Mouse (Mus musculus): ENCODE measurements around the gene Aff3.
A peak's percentile ranks its signal among the peaks of the same experiment; 100 is the strongest.

The Aff3 gene

DNA sequence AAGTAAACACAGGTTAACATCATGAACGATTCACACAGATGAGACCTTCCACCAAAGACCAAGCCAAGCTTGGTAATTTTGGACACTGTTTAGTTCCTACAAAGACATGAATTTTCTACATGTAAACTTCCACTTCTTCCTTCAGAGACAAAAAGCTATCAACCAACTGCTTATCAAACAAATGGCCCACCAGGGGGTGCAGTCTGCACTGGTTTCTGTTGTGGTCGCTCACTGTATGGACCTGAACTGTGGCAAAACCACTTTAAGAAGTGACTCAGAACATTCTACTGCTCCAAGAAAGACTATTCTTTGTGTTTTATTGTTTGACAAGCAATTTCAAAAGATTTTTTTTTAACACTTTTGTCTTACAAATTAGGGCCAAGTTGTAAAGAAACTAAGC lies 271.8 kb downstream of the Aff3 start:
- no peak for ATAC-seq (ENCODE audit: low TSS enrichment)

DNA sequence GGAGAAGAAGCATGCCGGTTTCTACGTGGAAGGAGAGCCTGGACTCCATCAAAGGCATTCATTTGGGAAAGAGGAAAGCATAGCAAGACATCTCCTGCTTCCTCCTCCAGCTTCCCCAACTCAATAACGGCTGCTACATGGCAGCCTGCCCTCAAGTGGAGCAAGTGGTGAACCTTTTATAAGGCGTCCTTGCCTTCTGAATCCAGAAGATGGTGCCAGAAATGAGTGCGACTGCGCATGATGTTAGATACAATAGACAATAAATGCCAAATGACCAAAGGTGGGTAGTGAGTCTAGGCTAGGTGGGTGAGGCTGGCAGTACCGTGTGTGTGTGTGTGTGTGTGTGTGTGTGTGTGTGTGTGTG lies 273.9 kb downstream of the Aff3 start:
- no peak for ATAC-seq (ENCODE audit: low TSS enrichment)

DNA sequence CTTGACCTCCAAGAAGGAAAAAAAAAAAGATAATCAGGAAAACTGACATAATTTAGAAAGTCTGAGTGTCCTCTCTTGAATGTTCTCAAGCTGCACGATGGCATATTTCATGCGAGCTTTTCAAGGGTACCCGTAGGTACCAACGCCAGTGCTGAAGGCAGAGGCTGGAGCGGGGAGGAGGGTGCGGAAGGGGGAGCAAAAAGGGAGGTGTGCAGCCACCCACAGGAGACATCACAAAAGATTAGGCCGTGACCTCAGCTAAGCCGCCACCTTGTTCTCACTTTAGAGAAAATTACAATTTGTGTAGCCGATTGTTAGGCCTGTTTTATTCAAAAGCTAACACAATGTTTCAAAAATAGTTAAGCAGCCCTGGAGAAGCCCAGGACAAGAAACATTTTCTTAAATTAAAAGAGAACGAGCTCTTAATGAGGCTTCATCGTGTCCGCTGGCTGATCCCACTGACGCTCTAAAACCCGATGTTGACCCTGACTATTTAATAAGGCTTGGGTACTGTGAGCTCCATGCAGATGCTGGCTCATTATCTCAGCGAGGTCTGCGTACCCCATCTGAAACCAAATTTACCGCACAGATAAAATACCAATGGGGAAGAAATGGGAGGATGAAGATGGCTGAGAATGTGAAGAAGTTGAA lies 274.4 kb downstream of the Aff3 start:
- no peak for ATAC-seq (ENCODE audit: low TSS enrichment)

DNA sequence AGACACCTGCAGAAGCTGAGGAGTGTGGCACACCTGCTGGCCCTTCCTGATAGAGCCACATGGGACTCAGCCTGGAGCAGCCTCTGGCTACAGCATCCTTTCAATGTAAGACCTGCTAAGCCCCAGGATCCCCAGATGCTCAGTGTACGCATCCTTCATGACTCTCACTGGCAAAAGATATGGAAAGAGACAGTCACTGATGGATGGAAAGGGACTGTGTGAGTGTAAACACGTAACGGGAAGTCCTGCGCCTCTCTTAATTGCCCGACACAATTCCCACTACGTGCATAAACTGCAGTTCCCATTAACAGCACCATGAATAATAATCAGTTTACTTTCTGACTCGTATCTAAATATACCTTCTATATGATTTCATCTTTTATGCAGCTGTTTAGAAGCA lies 275.2 kb downstream of the Aff3 start:
- ATAC-seq (ENCODE audit: low TSS enrichment) = no peak

DNA sequence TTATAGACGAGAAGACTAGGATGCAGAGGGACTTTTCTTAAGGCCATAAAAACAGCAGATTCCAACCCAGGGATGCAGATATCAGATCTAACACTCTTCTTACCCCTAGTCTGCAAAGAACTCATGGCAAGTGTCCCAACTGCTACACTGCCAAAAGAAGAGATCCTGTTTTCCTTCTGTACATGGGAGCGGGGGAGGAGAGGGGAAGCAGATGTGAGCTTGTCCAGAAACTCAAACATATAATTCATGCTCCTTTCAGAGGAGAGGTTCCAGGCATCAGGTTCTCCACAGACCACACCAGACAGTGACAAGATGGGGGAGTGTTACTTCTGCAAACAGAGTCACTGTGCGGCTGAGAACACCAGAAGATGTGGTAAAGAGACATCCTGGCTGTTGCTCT lies 276.3 kb downstream of the Aff3 start:
- ATAC-seq (ENCODE audit: low TSS enrichment) = peak; percentile 51

GRCm38 (mm10) chr1:38387438-38387837 lies 277.3 kb downstream of the Aff3 start:
- no peak for ATAC-seq (ENCODE audit: low TSS enrichment)

- ATAC-seq (ENCODE audit: low TSS enrichment) = peak; percentile 66
Observed at GRCm38 (mm10) chr1:38384457-38385121, 280.2 kb downstream of the Aff3 start.

DNA sequence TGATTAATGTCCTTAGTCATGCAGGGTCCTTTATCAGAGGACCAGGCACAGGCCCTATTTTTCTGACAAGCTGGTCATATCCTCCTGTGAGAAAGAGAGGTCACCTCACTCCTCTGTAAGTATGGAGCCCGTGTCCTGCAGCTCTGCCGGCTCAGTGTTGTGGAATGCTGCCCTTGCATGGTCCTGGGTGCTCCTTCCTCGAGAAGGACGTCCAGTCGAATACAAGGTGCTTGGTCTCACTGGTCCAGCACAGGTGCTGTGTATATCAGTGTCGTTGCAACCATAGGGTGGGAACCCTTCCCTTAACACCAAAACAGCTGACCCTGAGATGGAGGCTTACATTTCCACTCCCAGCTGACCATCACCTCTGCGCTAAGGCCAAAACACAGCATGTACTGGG lies 280.7 kb downstream of the Aff3 start:
- no peak for ATAC-seq (ENCODE audit: low TSS enrichment)

DNA sequence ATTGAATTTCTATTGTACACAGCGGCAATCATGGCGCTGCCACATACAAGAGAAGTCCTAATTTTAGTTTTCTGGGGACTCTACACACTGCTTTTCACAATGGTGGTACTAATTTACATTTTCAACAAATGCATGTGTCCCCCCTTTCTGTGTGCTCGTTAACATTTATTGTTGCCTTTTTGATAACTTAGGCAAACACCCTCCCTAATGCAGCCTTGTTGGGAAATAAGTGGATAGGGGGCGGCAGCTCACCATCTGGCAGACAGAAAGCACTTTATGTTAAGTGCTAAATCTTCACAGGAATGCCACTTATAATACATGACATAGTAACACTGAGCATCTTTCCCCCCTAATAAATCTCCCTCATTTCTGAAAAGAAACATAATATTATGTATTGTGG lies 282.1 kb downstream of the Aff3 start:
- ATAC-seq (ENCODE audit: low TSS enrichment) = no peak

DNA sequence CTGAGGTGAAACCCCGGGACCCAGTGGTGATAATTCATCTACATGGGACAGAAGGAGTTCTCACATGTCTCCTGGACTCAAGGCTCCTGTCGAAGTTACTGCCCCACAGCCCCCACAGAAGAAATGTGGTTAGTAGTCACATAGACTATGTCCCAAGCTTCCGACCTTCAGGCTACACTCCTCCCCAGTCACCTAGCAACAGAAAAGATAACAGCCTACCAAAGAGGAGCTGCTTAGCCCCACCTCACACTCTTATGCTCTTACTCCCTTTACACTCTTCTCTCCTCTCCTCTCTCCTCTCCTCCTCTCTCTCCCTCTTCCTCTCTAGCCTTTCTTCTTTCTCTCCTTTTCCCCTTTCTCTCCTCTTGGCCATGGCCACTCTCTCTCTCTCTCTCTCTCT lies 286.8 kb downstream of the Aff3 start:
- ATAC-seq (ENCODE audit: low TSS enrichment) = no peak

GRCm38 (mm10) chr1:38369166-38369565 lies 295.6 kb downstream of the Aff3 start:
- ATAC-seq (ENCODE audit: low TSS enrichment) = peak; percentile 81

GRCm38 (mm10) chr1:38368081-38368689 lies 296.6 kb downstream of the Aff3 start:
- ATAC-seq (ENCODE audit: low TSS enrichment) = no peak

DNA sequence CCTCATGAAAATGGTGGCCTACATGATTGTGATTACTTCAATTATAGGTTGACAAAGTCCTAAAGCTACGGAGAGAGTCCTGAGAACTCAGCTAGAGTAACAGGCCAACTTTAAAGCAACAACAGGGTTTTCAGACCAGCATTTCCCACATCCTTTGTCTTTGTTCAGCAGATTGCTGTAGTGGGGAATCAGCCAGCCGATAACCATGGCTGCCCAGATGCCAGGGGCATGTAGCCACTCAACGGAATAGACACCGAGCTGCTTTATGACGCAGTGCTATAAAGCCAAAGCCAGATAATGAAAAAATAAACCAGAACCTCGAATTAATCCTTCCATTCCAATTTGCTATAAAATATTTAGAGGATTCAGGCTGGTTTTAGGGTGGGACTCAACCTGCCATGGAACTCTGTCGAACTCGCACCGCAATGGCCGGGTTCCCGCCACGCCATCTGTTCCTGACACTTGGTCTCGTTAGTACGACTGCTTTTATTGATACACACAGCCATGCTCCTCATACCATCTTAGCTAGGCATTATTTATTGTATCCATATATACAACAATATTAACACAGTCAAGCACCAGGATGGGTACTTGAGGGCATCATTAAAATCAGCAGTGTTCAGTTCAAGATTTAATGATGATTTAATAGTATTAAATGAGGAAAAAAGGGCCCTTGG lies 297.2 kb downstream of the Aff3 start:
- ATAC-seq (ENCODE audit: low TSS enrichment) = no peak

- ATAC-seq (ENCODE audit: low TSS enrichment) = no peak
Observed at GRCm38 (mm10) chr1:38363856-38364255, 300.9 kb downstream of the Aff3 start.

GRCm38 (mm10) chr1:38362275-38362674 lies 302.5 kb downstream of the Aff3 start:
- ATAC-seq (ENCODE audit: low TSS enrichment) = no peak

DNA sequence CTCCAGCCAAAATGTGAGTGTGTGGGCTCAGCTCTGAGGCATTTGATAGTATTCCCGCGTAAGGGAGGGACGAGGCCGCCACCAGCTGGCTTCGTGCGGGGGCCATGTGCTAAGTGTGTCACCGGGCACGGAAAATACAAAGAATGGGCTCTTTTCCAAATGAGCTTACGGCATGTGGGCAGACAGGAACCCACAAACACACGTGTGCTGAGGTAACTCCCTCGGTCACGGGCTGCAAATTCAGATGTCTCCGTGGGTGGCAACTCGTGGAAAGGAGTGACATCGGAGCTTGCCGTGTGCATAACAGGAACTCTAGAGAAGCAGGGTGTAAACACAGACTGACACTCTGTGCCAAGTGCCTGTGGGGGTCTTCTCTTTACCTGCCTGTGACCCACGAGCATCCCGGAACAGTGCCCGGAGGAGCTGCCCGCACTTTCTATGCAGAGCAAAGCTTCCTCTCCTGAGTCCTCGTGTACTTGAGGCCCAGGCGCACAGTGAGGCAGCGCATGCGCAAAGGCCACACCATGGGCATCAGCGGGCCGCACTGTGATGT lies 305.9 kb downstream of the Aff3 start:
- peak; percentile 96 for ATAC-seq (ENCODE audit: low TSS enrichment)

- no peak for ATAC-seq (ENCODE audit: low TSS enrichment)
Observed at GRCm38 (mm10) chr1:38357933-38358796, 306.6 kb downstream of the Aff3 start.

GRCm38 (mm10) chr1:38354585-38354984 lies 310.2 kb downstream of the Aff3 start:
- no peak for ATAC-seq (ENCODE audit: low TSS enrichment)

- ATAC-seq (ENCODE audit: low TSS enrichment) = no peak
Observed at GRCm38 (mm10) chr1:38347346-38347745, 317.4 kb downstream of the Aff3 start.

- ATAC-seq (ENCODE audit: low TSS enrichment) = peak; percentile 97
Observed at GRCm38 (mm10) chr1:38334206-38334605, 330.5 kb downstream of the Aff3 start.

DNA sequence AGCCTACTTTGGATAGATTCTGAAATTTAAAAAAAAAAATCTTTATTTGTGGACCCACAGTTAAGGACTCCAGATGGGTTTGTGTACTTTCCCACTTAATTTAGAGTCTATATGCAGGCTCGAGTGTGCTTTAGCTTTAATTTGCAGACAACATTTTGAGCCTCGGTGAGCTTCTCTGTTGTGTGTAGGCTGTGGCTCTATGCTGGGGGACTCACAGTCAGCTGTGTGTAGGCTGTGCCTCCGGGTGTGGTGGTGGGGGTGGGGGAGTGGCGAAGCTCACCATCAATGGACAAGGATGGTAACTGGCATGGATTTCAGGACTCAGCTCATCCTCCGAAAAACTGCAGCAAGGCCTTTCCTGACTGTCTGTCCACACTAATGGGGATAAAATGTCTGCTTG lies 331.8 kb downstream of the Aff3 start:
- ATAC-seq (ENCODE audit: low TSS enrichment) = peak; percentile 85

DNA sequence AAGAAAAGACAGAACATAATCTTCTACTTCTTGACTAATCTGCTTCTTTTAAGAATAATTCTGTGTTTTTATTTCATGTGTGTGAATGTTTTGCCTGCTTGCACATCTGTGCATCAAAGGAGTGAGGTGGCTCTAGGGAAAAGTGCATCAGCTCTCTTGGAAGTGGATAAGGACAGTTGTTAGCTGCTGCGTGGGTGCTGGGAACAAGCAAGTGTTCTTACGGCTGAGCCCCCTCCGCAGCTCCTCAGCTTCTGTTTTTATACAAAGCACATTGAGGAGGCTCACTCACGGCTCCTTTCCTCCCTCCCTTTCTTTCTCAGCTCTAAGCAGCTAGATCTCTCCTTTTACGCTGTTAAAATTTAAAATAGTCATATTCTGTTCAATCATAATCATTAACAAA lies 340.5 kb downstream of the Aff3 start:
- ATAC-seq (ENCODE audit: low TSS enrichment) = peak; percentile 50; the same call in 1 of the 2 replicates
